Mouse (Mus musculus) heart, adult 10 weeks (tissue): ENCODE results near the gene Platr17. TPM values are rescaled to one million over a fixed set of nuclear protein-coding genes. Genes with fewer than 3 reads are reported as not detected.

Experiments used
- polyA plus RNA-seq: library from polyadenylated mRNA; stranded (reverse); fragments of 350-450 nt; fragmentation: Illumina TruSeq; extraction: RNeasy Lipid Tissue Mini Kit (QIAGEN cat#74804); gene quantifications from one replicate; pipeline ENCODE4 v1.2.3, GENCODE M21; 2014; ENCODE audit warnings: low read depth, low replicate concordance

The Platr17 gene
- not detected for polyA plus RNA-seq

DNA sequence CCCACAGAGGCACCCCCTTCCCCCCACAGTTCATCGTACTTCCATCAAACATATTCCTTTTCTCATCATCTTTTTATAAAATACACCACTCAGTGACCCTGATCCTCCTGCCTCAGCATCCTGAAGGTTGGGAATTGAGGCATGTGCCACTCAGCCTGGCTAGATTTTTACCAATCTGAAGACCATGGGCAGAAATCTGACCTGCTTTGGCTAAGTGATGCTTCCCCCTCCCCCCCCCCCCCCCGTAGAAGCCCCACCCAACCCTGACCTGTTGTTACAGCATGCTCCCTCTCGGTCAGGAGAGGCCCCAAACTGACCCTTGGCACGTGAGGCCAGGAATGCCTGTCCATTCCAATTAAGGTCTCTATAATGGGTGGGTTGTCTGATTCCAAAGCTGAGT lies at the start of gene Platr17:
Gene Platr17 (plus strand): TSS at position 301 of the 400 bp plus-strand sequence.

DNA sequence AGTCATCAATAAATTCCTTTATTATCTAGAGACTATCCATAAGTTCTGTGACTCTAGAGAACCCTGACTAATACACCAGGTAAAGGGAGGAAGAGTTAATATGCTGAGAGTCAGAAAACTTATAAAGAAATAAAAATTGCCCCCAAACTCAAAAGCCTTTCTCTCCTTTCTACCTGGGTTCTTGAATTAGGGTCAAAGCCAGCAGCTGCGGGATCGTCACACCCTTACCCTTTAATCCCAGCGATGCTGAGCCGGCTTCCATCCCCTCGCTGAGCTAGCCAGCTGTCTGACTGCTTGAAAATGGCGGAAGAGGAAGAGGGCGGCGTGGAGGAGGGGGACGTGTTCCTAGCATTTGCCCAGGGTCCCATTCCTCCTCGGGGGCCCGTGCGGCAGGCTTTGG lies 31.4 kb upstream of the Platr17 start, which contains the start of gene Gm7029:
Gene Gm7029 (plus strand): TSS at position 301 of the 400 bp plus-strand sequence.

DNA sequence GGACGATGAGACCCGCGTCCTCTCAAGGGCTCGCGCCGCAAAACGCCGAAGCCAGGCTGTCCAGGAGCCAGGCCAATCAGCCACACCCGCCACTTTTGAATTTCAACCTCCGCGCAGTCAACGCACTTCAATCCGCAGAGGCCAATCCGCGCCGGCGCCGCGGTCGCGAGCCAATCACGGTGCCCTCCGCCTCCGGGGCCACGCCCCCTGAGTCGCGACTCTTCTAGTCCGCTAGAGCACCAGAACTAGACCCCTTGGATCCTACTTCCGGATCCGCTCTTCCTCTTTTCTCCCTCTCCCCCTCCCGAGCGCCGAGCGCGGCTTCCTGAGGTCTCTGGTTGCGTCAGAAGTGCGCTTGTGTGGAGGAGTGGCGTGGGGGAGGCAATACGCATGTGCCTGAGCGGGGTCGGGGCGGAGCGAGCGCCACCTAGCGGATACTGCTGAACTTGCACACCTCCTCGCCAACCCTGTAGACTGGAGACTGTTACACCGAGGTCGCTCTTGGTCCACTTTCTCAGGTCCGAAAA lies 14.3 kb upstream of the Platr17 start, which contains the start of gene Kifc1:
Gene Kifc1 (minus strand): TSS at position 129 of the 527 bp plus-strand sequence.

DNA sequence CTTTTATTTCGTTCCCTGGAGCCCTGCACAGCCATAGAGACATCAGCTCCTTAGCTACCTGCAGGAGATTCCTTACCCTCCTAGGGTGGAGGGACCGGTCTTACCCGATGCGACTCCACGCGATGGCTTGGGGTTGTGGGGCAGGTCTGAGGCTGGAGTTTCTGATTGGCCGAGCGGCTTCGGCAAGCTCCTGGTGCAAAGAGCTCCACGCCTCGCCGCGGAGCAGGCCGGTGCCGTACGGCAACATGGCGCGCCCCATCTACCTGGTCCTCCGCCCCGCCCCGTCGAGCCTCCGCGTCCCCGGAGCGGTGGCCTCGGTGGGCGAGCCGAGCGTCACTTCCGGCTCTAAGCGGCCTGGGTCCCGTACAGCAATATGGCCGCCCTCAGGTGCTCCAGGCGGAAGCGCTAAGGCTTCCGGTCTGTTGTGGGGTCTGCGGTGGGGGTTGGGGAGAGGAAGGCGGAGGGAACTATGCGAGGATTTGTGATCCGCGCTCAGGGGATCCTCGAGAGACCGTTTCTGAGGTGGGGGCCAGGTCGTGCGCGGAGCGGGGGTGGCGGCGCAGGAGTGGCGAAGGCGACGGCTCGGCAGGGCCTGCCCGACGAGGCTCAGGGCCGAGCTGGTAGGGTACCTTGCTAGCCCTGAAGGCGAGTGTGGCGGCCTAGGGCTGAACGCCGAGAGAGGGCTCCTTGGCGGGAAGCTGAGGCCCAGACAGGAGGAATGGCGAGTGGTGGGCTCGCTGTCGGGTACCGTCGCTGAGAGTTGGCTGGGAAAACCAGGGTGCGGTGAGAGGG lies 4.3 kb downstream of the Platr17 start, which contains the start of gene Daxx:
Gene Daxx (plus strand): TSS at position 338 of the 792 bp plus-strand sequence.

DNA sequence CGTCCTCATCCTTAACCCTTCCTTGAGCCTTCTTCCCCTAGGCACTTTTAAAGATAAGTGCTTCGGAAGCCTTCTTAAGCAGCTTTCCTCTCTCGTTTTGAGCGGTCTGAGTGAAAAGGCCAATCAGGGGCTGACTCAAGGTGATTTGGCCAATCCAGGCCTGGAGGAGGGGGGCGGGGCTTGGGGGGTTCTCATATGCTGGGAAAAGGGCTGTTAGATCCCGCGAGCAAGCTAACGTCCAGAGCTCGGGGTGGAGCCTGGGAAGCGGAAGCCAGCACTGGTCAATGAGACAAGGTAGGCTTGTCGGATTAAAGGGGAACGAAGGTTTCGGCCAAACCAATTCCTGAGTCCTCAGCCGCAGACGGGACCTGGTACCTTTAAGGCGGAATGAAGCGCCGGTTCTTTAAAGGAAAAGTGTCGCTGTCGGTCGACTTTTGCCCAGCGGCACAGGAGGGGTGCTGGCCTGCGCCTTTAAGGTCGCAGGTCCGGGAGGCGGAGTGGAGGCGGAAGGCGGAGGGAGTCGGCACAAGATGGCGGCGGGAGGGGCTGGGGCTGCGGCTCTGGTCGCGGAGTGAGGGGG lies 10.8 kb downstream of the Platr17 start, which contains the start of the genes Tapbp and Zbtb22:
Gene Tapbp (plus strand): TSS at position 229 of the 580 bp plus-strand sequence.
Gene Zbtb22 (plus strand): TSS at position 234 of the 580 bp plus-strand sequence.

DNA sequence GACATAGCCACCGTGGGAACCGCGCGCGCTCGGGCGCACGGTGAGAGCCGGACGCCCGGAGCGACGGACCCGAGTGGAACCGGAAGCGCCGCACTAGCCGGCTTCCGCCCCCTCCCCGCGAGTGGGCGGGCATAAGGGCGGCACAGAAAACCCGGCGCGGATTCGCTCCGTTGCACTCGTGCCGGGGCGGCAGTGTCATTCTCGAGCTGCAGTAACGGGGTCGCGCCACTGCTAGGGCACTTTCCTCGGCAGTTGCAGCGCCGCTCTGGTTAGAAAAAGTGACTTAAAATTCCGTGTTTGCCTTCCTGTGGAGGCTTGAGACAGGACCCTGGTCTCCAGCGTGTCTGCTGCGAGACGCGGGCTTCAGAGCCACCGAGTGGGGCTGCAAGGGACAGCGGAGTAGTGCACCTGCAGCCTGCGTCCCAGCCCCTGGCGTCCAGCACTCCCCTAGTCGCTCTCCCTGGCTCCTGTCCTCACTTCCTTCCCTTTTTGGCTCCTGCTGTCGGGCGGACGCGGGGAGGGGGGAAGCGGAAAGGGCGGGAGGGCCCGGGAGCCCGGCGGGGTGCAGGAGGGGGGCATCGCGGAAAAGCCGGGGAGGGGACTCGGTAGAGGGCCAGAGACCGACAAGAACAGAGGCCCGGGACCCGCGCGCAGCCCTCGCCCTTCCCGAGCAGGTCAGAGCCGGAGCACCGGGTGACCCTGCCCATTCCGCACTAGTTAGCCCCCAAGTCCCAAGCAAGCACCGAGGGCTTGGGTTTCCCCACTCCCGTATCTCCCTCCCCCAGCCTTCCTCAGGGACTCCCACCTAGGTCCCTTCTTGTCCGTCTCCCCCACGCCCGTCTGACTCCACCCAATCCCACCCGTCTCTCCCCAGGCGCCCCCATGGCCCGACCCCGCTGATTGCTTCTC lies 24.7 kb downstream of the Platr17 start, which contains the start of gene Rgl2:
Gene Rgl2 (plus strand): TSS at position 173 of the 909 bp plus-strand sequence.

DNA sequence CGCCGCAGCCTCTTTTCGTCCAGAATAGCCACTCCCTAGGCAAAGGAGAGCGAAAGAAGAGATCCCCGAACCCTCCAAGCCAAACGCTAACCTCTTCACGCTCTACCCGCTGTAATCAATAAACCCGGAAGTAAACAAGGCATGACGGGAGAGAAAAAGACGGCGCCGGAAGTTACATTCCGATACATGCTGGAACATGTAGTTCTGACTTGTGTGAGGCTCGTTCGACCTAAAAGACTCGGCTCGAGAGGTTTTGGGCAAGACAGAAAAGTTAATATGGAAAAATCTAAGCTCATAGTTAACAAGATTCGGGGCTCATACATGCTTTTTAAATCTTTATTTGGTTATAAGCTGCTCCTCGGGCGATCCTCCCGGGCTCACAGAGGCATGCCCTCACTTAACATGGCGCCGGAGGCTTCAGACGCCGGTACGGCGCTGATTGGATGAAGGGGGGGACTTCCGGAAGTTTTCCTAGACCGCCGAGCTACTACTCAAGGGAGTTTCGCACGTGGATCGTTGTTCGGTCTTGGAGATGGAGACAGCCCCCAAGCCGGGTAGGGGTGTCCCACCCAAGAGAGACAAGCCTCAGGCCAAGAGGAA lies 35.4 kb downstream of the Platr17 start, which contains the start of the genes Pfdn6 and Wdr46:
Gene Pfdn6 (minus strand): TSS at position 138 of the 600 bp plus-strand sequence.
Gene Wdr46 (plus strand): TSS at position 455 of the 600 bp plus-strand sequence.

DNA sequence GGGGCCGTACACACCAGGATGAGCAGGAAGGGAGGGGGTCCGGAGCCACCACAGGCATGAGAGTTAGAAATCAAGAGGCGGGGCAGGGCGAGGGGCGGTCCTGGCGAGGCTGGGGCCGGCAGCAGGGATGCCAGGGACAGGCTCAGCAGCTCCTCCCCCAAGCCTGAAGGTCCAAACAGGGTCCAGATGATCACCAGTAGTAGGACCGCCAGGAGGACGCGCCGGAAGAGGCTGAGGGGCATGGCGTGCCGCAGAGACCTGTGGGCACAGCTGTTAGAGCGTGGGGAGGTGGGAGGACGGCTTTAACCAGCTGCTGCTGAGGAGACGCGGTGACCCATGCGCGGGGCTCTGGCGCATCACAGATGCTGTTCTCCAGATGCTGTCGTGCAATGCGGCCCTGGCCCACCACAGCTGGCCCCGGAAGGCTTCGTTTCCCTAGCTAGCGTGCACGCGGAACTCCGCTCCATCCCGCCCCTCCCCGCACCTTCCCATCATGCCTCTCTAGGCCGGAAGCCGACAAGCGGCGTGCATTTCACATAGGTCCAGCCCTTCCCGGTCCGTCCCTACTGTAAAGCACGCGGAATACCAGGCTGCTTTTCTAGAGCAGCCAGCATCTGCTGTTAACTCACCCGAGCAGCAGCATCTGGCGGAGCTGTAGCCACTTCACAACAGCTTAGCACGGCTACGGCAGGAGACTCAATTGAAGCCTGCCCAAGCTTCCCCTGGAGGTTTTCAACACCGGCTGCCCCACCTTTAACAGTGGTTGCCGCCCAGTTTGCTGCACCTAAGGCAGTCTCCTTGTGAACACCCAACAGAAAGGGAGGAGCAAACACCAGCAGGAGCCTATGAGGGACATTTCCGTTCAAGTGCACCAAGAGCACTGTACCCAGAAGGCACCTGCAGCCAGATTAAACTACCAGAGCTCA lies 46.3 kb downstream of the Platr17 start, which contains the start of gene B3galt4:
Gene B3galt4 (minus strand): TSS at position 468 of the 926 bp plus-strand sequence.

DNA sequence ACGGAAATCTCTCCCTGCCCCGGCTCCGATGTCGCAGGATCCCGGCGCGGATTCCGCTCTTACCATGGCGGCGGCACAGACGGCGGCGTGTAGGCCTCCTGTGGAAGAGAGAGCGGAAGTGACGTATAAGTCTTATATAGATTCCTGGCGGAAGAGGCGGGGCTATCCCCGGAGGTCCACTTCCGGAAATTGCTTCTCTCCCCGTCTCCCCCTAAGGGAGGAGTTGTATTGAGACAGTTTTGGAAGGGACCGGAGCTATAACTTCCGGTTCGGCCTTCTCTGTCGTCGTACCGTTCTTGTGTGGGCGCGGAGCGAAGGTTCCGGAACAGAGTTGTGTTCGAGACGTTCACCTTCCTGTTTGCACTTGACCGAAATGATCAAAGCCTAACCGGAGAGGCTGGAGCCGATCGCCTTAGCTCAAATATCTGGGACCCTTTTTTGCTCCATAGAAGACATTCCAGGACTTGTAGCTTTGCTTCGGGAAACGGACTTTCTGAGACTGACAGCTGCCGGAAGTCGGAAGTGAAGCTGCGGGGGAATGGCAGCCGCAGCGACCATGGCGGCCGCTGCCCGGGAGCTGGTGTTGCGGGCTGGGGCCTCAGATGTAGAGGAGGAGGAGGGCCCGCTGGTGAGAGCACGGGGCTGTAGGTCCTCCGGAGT lies 50.8 kb downstream of the Platr17 start, which contains the start of the genes Vps52 and Rps18:
Gene Vps52 (plus strand): TSS at position 258 of the 660 bp plus-strand sequence.
Gene Rps18 (minus strand): TSS at position 447 of the 660 bp plus-strand sequence.

Other genes with a start within 250 kb of the Platr17 start
- gene Hnrnpm, start 218.3 kb upstream of the Platr17 start, polyA plus RNA-seq: 102 TPM
- gene March2, start 186.5 kb upstream of the Platr17 start, polyA plus RNA-seq: 121 TPM
- gene Rab11b, start 144.6 kb upstream of the Platr17 start, polyA plus RNA-seq: 199 TPM
- 10.0 TPM for gene Angptl4, start 123.3 kb upstream of the Platr17 start, polyA plus RNA-seq
- 106 TPM for gene Kank3, start 94.6 kb upstream of the Platr17 start, polyA plus RNA-seq
- gene Rps28, start 80.6 kb upstream of the Platr17 start, polyA plus RNA-seq: 651 TPM
- 757 TPM for gene Ndufa7, start 80.6 kb upstream of the Platr17 start, polyA plus RNA-seq
- gene Cd320, start 62.0 kb upstream of the Platr17 start, polyA plus RNA-seq: 28.3 TPM
- not detected for gene Gm7029, start 31.3 kb upstream of the Platr17 start, polyA plus RNA-seq
- gene Kifc1, start 14.5 kb upstream of the Platr17 start, polyA plus RNA-seq: 1.3 TPM
- gene Daxx, start 4.3 kb downstream of the Platr17 start, polyA plus RNA-seq: 18.3 TPM
- gene Tapbp, start 10.8 kb downstream of the Platr17 start, polyA plus RNA-seq: 57.6 TPM
- 16.8 TPM for gene Zbtb22, start 10.8 kb downstream of the Platr17 start, polyA plus RNA-seq
- gene Rgl2, start 24.4 kb downstream of the Platr17 start, polyA plus RNA-seq: 46.9 TPM
- 93.3 TPM for gene Pfdn6, start 35.2 kb downstream of the Platr17 start, polyA plus RNA-seq
- 8.0 TPM for gene Wdr46, start 35.5 kb downstream of the Platr17 start, polyA plus RNA-seq
- 2.3 TPM for gene B3galt4, start 46.4 kb downstream of the Platr17 start, polyA plus RNA-seq
- 36.9 TPM for gene Vps52, start 50.7 kb downstream of the Platr17 start, polyA plus RNA-seq
- gene Rps18, start 50.9 kb downstream of the Platr17 start, polyA plus RNA-seq: 892 TPM
- 293 TPM for gene H2-K1, start 95.2 kb downstream of the Platr17 start, polyA plus RNA-seq
- gene Ring1, start 119.5 kb downstream of the Platr17 start, polyA plus RNA-seq: 25.6 TPM
- 140 TPM for gene H2-Ke6, start 122.9 kb downstream of the Platr17 start, polyA plus RNA-seq
- gene Slc39a7, start 126.5 kb downstream of the Platr17 start, polyA plus RNA-seq: 68.0 TPM
- 42.4 TPM for gene Rxrb, start 126.7 kb downstream of the Platr17 start, polyA plus RNA-seq
- 1.5 TPM for gene Col11a2, start 134.3 kb downstream of the Platr17 start, polyA plus RNA-seq
- gene H2-Oa, start 187.2 kb downstream of the Platr17 start, polyA plus RNA-seq: not detected
- gene H2-DMa, start 214.4 kb downstream of the Platr17 start, polyA plus RNA-seq: 5.4 TPM
- gene Brd2, start 217.5 kb downstream of the Platr17 start, polyA plus RNA-seq: 78.8 TPM
- gene H2-DMb2, start 238.2 kb downstream of the Platr17 start, polyA plus RNA-seq: 0.99 TPM
- 2.1 TPM for gene H2-DMb1, start 247.9 kb downstream of the Platr17 start, polyA plus RNA-seq